Mouse (Mus musculus) midbrain, embryonic 11.5 days (tissue): ENCODE measurements around the gene Snrpb2. TPM values are rescaled to one million over a fixed set of nuclear protein-coding genes. Genes with fewer than 3 reads are reported as not detected.

Experiments used
- ATAC-seq: fragments of 200-750 bp; cut with Nextera tagmentation; 2 replicates; pipeline ENCODE4 v1.8.0; 2017; ENCODE audit warnings: moderate TSS enrichment, moderate library complexity; ENCODE audit not compliant: low FRiP score
- DNase-seq: peaks from one replicate; pipeline ENCODE4 v3.0.0; 2015; ENCODE audit warnings: low spot score; ENCODE audit errors: missing footprints
- H3K27ac ChIP-seq: fragments of 300-500 bp; sonication (generic); 2 replicates; pipeline ENCODE4 v1.5.1; 2014; ENCODE audit warnings: low read depth, low read length
- H3K27me3 ChIP-seq: fragments of 300-500 bp; sonication (generic); 2 replicates; pipeline ENCODE4 v1.6.1; 2014; ENCODE audit warnings: mild to moderate bottlenecking, low read length, moderate library complexity, mixed read lengths; ENCODE audit not compliant: control insufficient read depth, insufficient read depth
- H3K36me3 ChIP-seq: fragments of 300-500 bp; sonication (generic); 2 replicates; pipeline ENCODE4 v1.6.1; 2014; ENCODE audit warnings: mild to moderate bottlenecking, low read length, moderate library complexity, mixed read lengths; ENCODE audit not compliant: control insufficient read depth, insufficient read depth
- H3K4me1 ChIP-seq: fragments of 300-500 bp; sonication (generic); 2 replicates; pipeline ENCODE4 v1.6.1; 2014; ENCODE audit warnings: low read length; ENCODE audit not compliant: control insufficient read depth, insufficient read depth
- H3K4me2 ChIP-seq: fragments of 300-500 bp; sonication (generic); 2 replicates; pipeline ENCODE4 v1.6.1; 2014; ENCODE audit warnings: mild to moderate bottlenecking, moderate library complexity
- H3K4me3 ChIP-seq: fragments of 300-500 bp; sonication (generic); 2 replicates; pipeline ENCODE4 v1.5.1; 2014; ENCODE audit warnings: low read depth, low read length
- H3K9ac ChIP-seq: fragments of 300-500 bp; sonication (generic); 2 replicates; pipeline ENCODE4 v1.6.1; 2014; ENCODE audit warnings: low read length
- H3K9me3 ChIP-seq: fragments of 300-500 bp; sonication (generic); 2 replicates; pipeline ENCODE4 v1.6.1; 2016; ENCODE audit warnings: low read length; ENCODE audit not compliant: control insufficient read depth
- WGBS: fragments of 180-500 bp; shearing (Covaris S2); extraction: QIAGEN DNeasy Blood & Tissue Kit; methylation state at CpG from one replicate; pipeline ENCODE4 v1.1.7; 2014; 5-methylcytosine and 5-hydroxymethylcytosine counted together
- polyA plus RNA-seq: library from polyadenylated mRNA; unstranded; fragments of >200 nt; fragmentation: Nextera tagmentation; extraction: Ambion mirVana; gene quantifications from 2 replicates; pipeline ENCODE4 v1.2.1, GENCODE M21; 2014

Gene Snrpb2
- polyA plus RNA-seq, 1 experiment from 2014 or later, result 152 TPM

GRCm38 (mm10) chr2:143117453-143117852 lies 54.6 kb downstream of the Snrpb2 start:
- no peaks in the 10 kb centered on the region for H3K36me3 ChIP-seq
- H3K27me3 ChIP-seq, result no peaks in the 10 kb centered on the region
- DNase-seq (no peak), ATAC-seq (no peak)
- H3K27ac ChIP-seq, result no peak overlapping the region
- no peaks in the 10 kb centered on the region for H3K9me3 ChIP-seq
- no peak overlapping the region for H3K9ac ChIP-seq
- WGBS, result 67% methylated on average over 3 of the region's 3 CpGs
- no peak overlapping the region for H3K4me2 ChIP-seq
- H3K4me3 ChIP-seq, result no peak overlapping the region
- no peaks in the 10 kb centered on the region for H3K4me1 ChIP-seq

DNA sequence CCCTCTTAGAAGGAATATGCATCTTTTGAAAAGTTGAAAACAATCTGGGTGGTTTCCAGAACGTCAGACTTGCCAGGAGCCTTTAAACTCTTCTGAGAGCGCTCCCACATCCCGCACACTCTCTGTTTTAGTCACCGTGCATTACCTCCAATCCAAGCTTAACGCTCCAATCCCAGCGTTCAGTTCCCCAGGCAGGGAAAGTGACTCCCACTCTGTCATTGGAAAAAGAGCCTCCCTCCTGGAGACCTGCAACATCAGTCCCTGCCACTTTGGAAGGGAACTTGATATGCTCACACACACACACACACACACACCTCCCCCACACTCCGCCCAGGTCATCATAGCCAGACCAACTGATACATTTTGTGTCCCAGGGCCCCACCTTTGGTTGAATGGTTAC lies 55.4 kb downstream of the Snrpb2 start:
- Histone ChIP-seq H3K27me3 (no peaks in the 10 kb centered on the region), H3K4me3 (no peak overlapping the region), H3K9me3 (no peaks in the 10 kb centered on the region), H3K9ac (no peak overlapping the region), H3K4me2 (no peak overlapping the region), H3K36me3 (no peaks in the 10 kb centered on the region), H3K27ac (no peak overlapping the region), H3K4me1 (no peaks in the 10 kb centered on the region)
- DNase-seq, result no peak
- 89% methylated on average over 7 of the region's 7 CpGs for WGBS
- ATAC-seq, result no peak

Other genes starting within 250 kb of the Snrpb2 start
- gene Kif16b, start 161.5 kb upstream of the Snrpb2 start, polyA plus RNA-seq, result 5.2 and 6.4 TPM in 2 replicates
- 1.5 and 1.9 TPM in 2 replicates for gene Otor, start 15.4 kb downstream of the Snrpb2 start, polyA plus RNA-seq